Mouse (Mus musculus) stomach, embryonic 16.5 days (tissue): ENCODE measurements around the gene Mapk13. TPM values are rescaled to one million over a fixed set of nuclear protein-coding genes. Genes with fewer than 3 reads are reported as not detected.
A peak's percentile ranks its signal among the peaks of the same experiment; 100 is the strongest.
"Not testable (repeated sequence)": the region's sequence is repeated elsewhere in the genome, so short reads cannot be mapped to it uniquely, and the experiment has no call there.

Source experiments
- ATAC-seq: fragments of 200-750 bp; cut with Nextera tagmentation; 2 replicates; pipeline ENCODE4 v1.8.0; 2017; ENCODE audit warnings: moderate number of reproducible peaks, moderate TSS enrichment; ENCODE audit not compliant: insufficient read depth, low FRiP score
- H3K27ac ChIP-seq: fragments of 300-500 bp; sonication (generic); 2 replicates; pipeline ENCODE4 v1.5.1; 2014; ENCODE audit warnings: low read length
- H3K27me3 ChIP-seq: fragments of 300-500 bp; sonication (generic); 2 replicates; pipeline ENCODE4 v1.6.1; 2014; ENCODE audit warnings: low read length, control low read depth, mixed read lengths; ENCODE audit not compliant: control insufficient read depth, insufficient read depth
- H3K36me3 ChIP-seq: fragments of 300-500 bp; sonication (generic); 2 replicates; pipeline ENCODE4 v1.6.1; 2014; ENCODE audit warnings: low read length; ENCODE audit not compliant: control insufficient read depth, insufficient read depth
- H3K4me1 ChIP-seq: fragments of 300-500 bp; sonication (generic); 2 replicates; pipeline ENCODE4 v1.6.1; 2014; ENCODE audit warnings: low read length, control low read depth, mixed read lengths; ENCODE audit not compliant: control insufficient read depth, insufficient read depth
- H3K4me2 ChIP-seq: fragments of 300-500 bp; sonication (generic); 2 replicates; pipeline ENCODE4 v1.6.1; 2014; ENCODE audit warnings: low read depth, low read length, mixed read lengths
- H3K4me3 ChIP-seq: fragments of 300-500 bp; sonication (generic); replicated peaks from 2 replicates; pipeline ENCODE4 v1.5.1; 2014; ENCODE audit warnings: mild to moderate bottlenecking, low read length
- H3K9ac ChIP-seq: fragments of 300-500 bp; sonication (generic); 2 replicates; pipeline ENCODE4 v1.6.1; 2014; ENCODE audit warnings: low read length
- H3K9me3 ChIP-seq: fragments of 300-500 bp; sonication (generic); replicated peaks from 2 replicates; pipeline ENCODE4 v1.6.1; 2016; ENCODE audit warnings: low read length, control low read depth; ENCODE audit not compliant: control insufficient read depth
- WGBS: fragments of 180-500 bp; shearing (Covaris S2); extraction: QIAGEN DNeasy Blood & Tissue Kit; methylation state at CpG from one replicate; pipeline ENCODE4 v1.1.7; 2014; 5-methylcytosine and 5-hydroxymethylcytosine counted together
- polyA plus RNA-seq: library from polyadenylated mRNA; unstranded; fragments of >200 nt; fragmentation: Nextera tagmentation; extraction: Ambion mirVana; gene quantifications from 2 replicates; pipeline ENCODE4 v1.2.1, GENCODE M21; 2015

Gene Mapk13
- polyA plus RNA-seq, 1 experiment from 2014 or later = 116 TPM

GRCm38 (mm10) chr17:28766781-28767515, 2.1 kb upstream of the Mapk13 start:
- H3K36me3 ChIP-seq = no peaks in the 10 kb centered on the region
- H3K9ac ChIP-seq = no peak overlapping the region
- peaks cover 16% of the 10 kb centered on the region for H3K4me1 ChIP-seq
- WGBS = 76% methylated on average over 11 of the region's 11 CpGs
- no peak overlapping the region for H3K27ac ChIP-seq
- no peak overlapping the region for H3K4me3 ChIP-seq
- H3K4me2 ChIP-seq = no peak overlapping the region
- H3K27me3 ChIP-seq = peaks cover 5% of the 10 kb centered on the region; the same call in 1 of the 2 replicates
- H3K9me3 ChIP-seq = no peaks in the 10 kb centered on the region
- ATAC-seq = no peak

- Histone ChIP-seq H3K27me3 (peaks cover 5% of the 10 kb centered on the region; the same call in 1 of the 2 replicates), H3K4me3 (peak overlapping the region; percentile 71), H3K27ac (peak overlapping the region; percentile 64), H3K9ac (peak overlapping the region; percentile 85), H3K4me1 (peaks cover 16% of the 10 kb centered on the region), H3K9me3 (no peaks in the 10 kb centered on the region), H3K36me3 (no peaks in the 10 kb centered on the region), H3K4me2 (peak overlapping the region; percentile 90)
- ATAC-seq = peak; percentile 59
- WGBS = 3% methylated on average over 24 of the region's 24 CpGs
These were observed 851 bp downstream of the Mapk13 start for GRCm38 (mm10) chr17:28769875-28770421.

DNA sequence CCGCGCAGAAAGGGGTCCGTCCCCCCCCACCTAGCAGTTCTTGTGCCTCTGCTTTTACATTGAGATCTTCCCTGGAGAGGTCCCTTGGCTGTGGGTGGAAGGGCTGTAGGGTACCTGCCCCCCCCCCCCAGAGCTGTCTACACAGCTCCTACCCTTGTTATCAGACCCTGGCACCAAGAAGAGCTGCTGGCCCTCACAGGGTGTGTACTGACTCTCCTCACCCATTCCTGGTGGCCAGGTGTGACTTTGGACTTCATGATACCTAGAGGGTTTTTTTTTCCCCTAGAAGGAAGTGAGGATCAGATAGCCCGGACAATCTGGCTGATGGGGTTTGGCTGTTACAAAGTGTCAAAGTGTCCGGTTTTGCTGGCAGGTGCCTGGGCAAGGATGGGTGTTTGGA, 2.2 kb downstream of the Mapk13 start:
- ATAC-seq = no peak
- 76% methylated on average over 5 of the region's 5 CpGs for WGBS
- no peak overlapping the region for H3K27ac ChIP-seq
- H3K9ac ChIP-seq = no peak overlapping the region
- peaks cover 5% of the 10 kb centered on the region; the same call in 1 of the 2 replicates for H3K27me3 ChIP-seq
- no peak overlapping the region for H3K4me3 ChIP-seq
- H3K4me2 ChIP-seq = no peak overlapping the region
- H3K36me3 ChIP-seq = 0 out of 2 replicates have a peak, but pooled peaks cover 4% of the 10 kb centered on the region
- H3K9me3 ChIP-seq = no peaks in the 10 kb centered on the region
- peaks cover 16% of the 10 kb centered on the region for H3K4me1 ChIP-seq

DNA sequence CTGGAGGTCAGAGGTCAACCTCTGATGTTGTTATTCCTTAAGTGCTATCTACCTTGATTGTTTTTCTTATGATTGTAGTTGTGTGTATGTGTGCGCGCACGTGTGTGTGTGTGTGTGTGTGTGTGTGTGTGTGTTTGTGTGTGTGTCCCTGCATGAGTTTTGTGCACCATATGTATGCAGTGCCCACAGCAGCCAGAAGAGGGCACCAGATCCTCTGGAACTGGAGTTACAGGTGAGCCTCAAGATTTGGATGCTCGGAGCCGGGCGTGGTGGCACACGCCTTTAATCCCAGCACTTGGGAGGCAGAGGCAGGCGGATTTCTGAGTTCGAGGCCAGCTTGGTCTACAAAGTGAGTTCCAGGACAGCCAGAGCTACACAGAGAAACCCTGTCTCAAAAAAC, 5.2 kb downstream of the Mapk13 start:
- Histone ChIP-seq H3K4me1 (peaks cover 11% of the 10 kb centered on the region), H3K36me3 (peaks cover 13% of the 10 kb centered on the region)
- H3K4me3 ChIP-seq, H3K27ac ChIP-seq, H3K4me2 ChIP-seq, H3K9me3 ChIP-seq, H3K27me3 ChIP-seq, ATAC-seq, H3K9ac ChIP-seq: not testable (repeated sequence)
- 93% methylated on average over 7 of the region's 9 CpGs for WGBS

- WGBS = 76% methylated on average over 4 of the region's 4 CpGs
- 0 out of 2 replicates have a peak, but pooled peaks cover 5% of the 10 kb centered on the region for H3K9me3 ChIP-seq
- H3K4me2 ChIP-seq = no peak overlapping the region
- H3K27ac ChIP-seq = no peak overlapping the region
- H3K4me1 ChIP-seq = peaks cover 4% of the 10 kb centered on the region
- no peak overlapping the region for H3K9ac ChIP-seq
- ATAC-seq = no peak
- H3K36me3 ChIP-seq = peaks cover 13% of the 10 kb centered on the region
- no peaks in the 10 kb centered on the region for H3K27me3 ChIP-seq
- no peak overlapping the region for H3K4me3 ChIP-seq
These were observed 6.1 kb downstream of the Mapk13 start for GRCm38 (mm10) chr17:28775161-28775560.

- H3K4me1 ChIP-seq = peaks cover 5% of the 10 kb centered on the region; the same call in 1 of the 2 replicates
- H3K4me2 ChIP-seq = no peak overlapping the region
- ATAC-seq = no peak
- H3K27me3 ChIP-seq = no peaks in the 10 kb centered on the region
- 0 out of 2 replicates have a peak, but pooled peaks cover 5% of the 10 kb centered on the region for H3K9me3 ChIP-seq
- no peak overlapping the region for H3K9ac ChIP-seq
- H3K27ac ChIP-seq = no peak overlapping the region
- H3K4me3 ChIP-seq = no peak overlapping the region
- 97% methylated on average over 3 of the region's 3 CpGs for WGBS
- peaks cover 13% of the 10 kb centered on the region for H3K36me3 ChIP-seq
These were observed 7.7 kb downstream of the Mapk13 start for GRCm38 (mm10) chr17:28776817-28777216.

DNA sequence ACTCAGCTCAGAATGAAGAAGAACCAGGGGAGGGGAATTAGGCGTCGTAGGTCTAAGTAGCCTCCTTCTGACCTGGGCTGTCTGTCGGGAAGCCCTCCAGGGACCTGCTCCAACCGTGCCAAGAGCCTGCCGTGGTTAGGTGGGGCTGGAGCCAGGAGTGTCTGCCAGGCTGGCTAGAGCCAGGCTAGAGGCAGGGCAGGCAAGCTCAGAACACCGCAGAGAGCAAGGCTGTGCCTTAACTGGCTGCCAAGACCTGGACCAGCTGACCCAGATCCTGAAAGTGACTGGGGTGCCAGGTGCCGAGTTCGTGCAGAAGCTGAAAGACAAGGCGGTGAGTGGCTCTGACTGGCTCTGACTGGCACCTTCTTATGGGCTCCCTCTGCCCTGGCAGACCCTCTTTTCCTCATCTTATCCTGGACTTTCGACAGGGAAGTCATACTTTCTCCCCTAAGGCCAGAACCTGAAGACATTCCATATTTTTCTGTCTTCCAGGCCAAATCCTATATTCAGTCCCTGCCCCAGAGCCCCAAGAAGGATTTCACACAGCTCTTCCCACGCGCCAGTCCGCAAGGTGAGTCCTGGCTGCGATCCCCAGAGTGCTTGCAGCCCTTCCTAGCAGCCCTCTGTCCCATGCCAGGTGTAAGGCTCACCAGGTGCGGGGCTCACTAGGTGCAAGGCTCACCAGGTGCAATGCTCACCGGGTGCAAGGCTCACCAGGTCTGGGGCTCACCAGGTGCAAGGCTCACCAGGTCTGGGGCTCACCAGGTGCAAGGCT, 8.3 kb downstream of the Mapk13 start:
- Histone ChIP-seq H3K4me2 (no peak overlapping the region), H3K27me3 (no peaks in the 10 kb centered on the region), H3K4me3 (no peak overlapping the region), H3K27ac (no peak overlapping the region), H3K36me3 (peaks cover 13% of the 10 kb centered on the region), H3K9me3 (0 out of 2 replicates have a peak, but pooled peaks cover 5% of the 10 kb centered on the region), H3K4me1 (peaks cover 5% of the 10 kb centered on the region; the same call in 1 of the 2 replicates), H3K9ac (no peak overlapping the region)
- WGBS = 86% methylated on average over 16 of the region's 16 CpGs
- ATAC-seq = no peak

GRCm38 (mm10) chr17:28779735-28780134, 10.6 kb downstream of the Mapk13 start:
- Histone ChIP-seq H3K27me3 (no peaks in the 10 kb centered on the region), H3K36me3 (peaks cover 13% of the 10 kb centered on the region), H3K4me3 (no peak overlapping the region), H3K9ac (no peak overlapping the region), H3K9me3 (0 out of 2 replicates have a peak, but pooled peaks cover 5% of the 10 kb centered on the region), H3K4me2 (no peak overlapping the region), H3K4me1 (peaks cover 5% of the 10 kb centered on the region; the same call in 1 of the 2 replicates), H3K27ac (no peak overlapping the region)
- WGBS = 93% methylated on average over 3 of the region's 3 CpGs
- no peak for ATAC-seq
